Mouse (Mus musculus): Measurements from ENCODE around the gene Gm15294. TPM values are rescaled to one million over a fixed set of nuclear protein-coding genes. Genes with fewer than 3 reads are reported as not detected.

Gene Gm15294
- polyA plus RNA-seq (2012): not detected in 2 replicates

GRCm38 (mm10) chrX:141875135-141875534 lies at the start of gene Gm15294:
TSS of gene Gm15294 (minus strand) at chrX:141875235.

Other genes starting within 250 kb of the Gm15294 start
- 0.02 TPM in 2 replicates for gene Irs4, start 150.0 kb downstream of the Gm15294 start, polyA plus RNA-seq (2012)